Mouse (Mus musculus): ENCODE data around the gene Atcay.
A peak's percentile ranks its signal among the peaks of the same experiment; 100 is the strongest.
"Not testable (repeated sequence)": the region's sequence is repeated elsewhere in the genome, so short reads cannot be mapped to it uniquely, and the experiment has no call there.

Atcay gene

DNA sequence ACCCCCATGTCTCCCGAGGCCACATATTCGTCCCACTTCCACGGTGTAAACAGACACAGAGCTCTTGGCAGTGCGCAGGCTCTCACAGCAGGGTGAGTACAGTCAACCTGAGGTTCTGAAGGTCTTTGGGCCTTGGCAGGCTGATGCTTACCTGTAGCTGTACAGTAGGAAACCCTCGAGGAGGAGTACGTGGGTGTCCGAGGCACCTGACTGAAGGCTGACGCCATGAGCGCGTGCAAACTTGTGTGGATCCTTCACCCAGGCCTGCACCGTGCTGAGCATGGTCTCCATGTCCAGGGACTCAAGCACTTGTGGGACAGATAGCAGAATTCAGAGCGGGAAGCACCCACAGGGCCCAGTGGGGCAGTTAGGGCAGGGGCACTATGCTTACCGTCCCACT is 30.5 kb downstream of the Atcay start:
- DNase-seq (ENCODE audit: low spot score): no peak

DNA sequence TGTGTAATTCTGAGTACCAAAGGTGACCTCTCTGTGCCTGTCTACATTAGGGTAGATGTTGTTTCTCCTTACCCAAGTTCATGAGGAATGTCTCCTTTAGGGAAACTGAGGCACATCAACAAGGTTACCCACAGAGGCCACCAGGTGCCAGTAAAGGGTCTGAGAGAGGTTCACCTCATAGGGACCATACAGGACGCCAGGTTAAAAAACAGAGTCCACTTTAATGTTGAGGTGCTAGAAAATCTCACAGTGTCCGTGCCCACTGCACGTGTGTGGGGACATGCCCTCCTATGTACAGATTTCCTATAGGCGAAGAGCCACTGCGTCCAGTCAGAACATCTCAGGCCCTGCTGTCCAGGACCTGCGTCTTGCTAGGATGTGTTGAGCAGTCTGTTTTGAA is 31.6 kb downstream of the Atcay start:
- no peak for DNase-seq (ENCODE audit: low spot score)

GRCm38 (mm10) chr10:81198230-81198629 is 32.4 kb downstream of the Atcay start:
- peak; percentile 78 for DNase-seq (ENCODE audit: low spot score)

DNA sequence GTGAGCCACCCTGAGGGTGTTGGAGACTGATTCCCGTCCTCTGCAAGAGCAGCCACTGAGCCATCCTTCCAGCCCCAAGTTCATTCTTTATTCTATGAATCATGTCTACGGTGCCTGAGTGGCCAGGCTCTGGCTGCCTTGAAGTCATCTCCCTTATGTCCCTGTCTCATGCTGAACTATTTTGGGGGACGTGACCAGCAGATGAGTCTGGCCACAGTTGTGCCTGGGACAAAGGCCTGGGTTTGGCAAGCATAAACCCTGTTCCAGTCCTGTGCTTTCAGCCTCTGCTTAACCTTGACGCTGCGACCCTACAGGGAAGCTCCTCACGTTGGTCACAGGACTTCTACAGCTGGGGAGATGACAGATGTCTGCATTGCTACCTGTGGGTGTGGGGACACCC is 33.3 kb downstream of the Atcay start:
- no peak for DNase-seq (ENCODE audit: low spot score)

DNA sequence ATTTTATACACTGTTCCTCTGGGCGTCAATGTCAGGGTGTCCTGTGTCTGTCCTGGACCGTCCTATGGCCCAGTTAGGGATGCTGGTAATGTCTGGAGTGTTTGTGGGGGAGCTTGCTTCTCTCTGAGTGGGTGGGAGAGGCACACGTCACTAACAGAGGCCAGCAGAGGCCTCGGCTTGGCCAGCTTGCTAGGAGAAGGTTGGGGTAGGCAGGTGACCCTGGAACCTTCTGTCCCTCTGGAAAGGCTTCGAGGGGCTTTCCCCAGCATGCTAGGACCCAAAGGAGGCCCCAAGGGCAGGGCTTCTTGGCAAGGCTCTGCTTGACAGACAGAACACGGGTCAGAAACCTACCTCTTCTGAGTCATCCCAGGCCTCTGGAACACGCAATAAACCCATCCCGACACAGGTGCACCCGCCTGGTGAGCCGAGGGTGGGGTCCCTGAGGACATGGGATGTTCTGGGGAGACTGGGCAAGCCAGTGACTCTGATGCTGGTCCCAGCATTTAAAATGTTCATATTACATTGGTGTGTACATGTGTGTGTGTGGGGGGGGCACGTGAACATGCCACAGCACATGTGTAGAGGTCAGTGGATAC is 34.1 kb downstream of the Atcay start:
- no peak for DNase-seq (ENCODE audit: low spot score)

DNA sequence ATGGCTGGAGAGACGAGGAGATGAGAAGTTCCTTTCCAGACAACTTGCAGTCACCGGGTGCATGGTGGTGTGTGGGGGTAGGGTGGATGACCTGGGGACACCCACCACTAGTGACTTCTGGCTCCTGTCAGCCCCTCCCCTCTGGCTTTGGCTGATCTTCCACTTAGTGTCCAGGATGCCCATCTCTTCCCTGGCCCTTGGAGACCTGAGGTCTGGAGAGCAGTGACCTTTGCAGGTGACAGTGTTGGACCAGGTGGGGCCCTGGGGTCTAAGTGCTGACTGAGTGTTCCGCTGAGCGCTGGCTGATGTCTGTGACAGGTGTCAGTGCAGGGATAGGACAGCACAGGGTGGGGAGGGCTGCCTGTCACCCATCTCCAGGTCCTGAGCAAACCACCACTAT is 35.3 kb downstream of the Atcay start:
- no peak for DNase-seq (ENCODE audit: low spot score)

GRCm38 (mm10) chr10:81193991-81194774 is 36.5 kb downstream of the Atcay start:
- DNase-seq (ENCODE audit: low spot score): no peak

- no peak for DNase-seq (ENCODE audit: low spot score)
These were observed 37.6 kb downstream of the Atcay start for GRCm38 (mm10) chr10:81192968-81193501.

DNA sequence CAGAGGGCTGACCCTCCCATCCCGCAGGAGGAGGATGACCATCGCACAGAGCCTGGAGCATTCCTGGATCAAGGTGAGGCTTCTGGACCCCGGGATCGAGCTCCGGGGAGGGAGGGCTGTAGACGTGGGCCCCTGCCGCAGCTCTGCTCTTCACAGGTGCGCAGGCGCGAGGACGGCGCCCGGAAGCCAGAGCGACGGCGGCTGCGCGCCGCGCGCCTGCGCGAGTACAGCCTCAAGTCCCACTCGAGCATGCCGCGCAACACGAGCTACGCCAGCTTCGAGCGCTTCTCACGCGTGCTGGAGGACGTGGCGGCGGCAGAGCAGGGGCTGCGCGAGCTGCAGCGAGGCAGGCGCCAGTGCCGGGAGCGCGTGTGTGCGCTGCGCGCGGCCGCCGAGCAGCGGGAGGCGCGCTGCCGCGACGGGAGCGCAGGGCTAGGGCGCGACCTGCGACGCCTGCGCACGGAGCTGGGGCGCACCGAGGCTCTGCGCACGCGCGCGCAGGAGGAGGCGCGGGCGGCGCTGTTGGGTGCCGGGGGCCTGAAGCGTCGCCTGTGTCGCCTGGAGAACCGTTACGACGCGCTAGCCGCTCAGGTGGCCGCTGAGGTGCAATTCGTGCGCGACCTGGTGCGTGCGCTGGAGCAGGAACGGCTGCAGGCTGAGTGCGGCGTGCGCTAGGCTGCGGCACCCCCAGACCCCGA is 38.2 kb downstream of the Atcay start:
- DNase-seq (ENCODE audit: low spot score): peak; percentile 72

- DNase-seq (ENCODE audit: low spot score): no peak
These were observed 39.2 kb downstream of the Atcay start for GRCm38 (mm10) chr10:81191342-81191982.

GRCm38 (mm10) chr10:81190912-81191321 is 39.7 kb downstream of the Atcay start:
- DNase-seq (ENCODE audit: low spot score): no peak

DNA sequence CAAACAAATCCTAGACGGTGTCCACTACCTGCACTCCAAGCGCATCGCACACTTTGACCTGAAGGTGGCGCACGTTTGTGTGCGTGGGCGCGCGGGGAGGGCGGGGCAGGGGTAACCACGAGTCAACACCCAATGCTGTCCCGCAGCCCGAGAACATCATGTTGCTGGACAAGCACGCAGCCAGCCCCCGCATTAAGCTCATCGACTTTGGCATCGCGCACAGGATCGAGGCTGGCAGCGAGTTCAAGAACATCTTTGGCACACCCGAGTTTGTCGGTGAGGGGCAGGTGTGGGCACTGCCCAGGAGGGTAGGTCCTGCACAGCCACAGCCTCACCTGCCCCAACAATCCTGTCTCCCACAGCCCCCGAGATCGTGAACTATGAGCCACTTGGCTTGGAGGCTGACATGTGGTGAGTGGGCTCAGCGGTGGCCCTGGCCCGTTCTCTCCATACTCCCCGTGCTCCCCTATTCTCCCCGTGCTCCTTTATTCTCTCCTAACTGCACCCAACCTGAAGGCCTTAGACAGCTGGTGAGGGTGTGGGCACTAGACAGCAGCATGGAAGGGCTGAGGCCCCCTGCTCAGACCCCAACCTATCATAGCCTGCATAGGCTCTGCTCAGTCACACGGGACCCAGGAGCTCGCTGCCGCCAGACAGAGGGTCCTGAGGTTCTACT is 40.3 kb downstream of the Atcay start:
- DNase-seq (ENCODE audit: low spot score): no peak

- no peak for DNase-seq (ENCODE audit: low spot score)
These were observed 40.8 kb downstream of the Atcay start for GRCm38 (mm10) chr10:81189821-81190220.

DNA sequence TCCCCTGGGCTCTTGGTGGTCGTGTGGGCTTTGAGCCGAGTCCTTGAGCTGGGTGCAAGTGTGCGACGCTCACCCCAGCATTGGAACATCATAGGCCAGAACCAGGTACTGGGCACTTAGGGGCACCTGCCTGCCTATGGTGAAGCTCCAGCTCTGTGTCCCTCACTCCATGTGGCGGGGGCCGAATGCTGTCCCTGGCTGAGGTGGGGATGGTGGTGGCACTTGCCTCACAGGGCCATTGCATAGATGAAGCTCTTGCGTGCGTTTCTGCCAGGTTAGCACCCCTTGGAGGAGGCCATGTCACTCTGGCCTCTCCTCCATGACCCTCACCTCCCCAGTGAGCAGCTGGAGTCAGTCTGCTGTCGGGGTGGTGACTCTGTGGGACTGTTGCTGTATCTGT is 43.5 kb downstream of the Atcay start:
- no peak for DNase-seq (ENCODE audit: low spot score)

DNA sequence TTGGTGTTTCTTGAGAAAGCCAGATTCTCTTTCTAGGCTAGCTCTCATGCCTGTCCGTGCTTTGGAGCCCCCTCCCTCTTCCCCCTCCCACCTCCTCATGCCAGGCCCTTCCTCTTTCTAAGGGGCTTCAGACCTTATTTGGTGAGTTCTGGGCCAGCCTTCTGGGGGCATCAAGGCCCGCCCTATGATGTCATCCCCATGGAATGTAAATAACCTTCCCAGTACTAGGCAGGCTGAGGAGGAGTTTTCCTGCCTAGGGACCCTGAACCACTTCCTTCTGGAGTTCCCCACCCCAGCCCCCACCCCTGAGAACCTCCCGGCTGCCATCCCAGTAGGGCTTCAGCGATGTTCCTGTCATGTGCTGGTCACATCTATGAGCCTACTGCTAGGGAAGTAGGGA is 45.9 kb downstream of the Atcay start:
- no peak for DNase-seq (ENCODE audit: low spot score)

GRCm38 (mm10) chr10:81183805-81184204 is 46.8 kb downstream of the Atcay start, which contains the start of gene 4930442H23Rik:
TSS of gene 4930442H23Rik (minus strand) at chr10:81183849.
- DNase-seq (ENCODE audit: low spot score): no peak

DNA sequence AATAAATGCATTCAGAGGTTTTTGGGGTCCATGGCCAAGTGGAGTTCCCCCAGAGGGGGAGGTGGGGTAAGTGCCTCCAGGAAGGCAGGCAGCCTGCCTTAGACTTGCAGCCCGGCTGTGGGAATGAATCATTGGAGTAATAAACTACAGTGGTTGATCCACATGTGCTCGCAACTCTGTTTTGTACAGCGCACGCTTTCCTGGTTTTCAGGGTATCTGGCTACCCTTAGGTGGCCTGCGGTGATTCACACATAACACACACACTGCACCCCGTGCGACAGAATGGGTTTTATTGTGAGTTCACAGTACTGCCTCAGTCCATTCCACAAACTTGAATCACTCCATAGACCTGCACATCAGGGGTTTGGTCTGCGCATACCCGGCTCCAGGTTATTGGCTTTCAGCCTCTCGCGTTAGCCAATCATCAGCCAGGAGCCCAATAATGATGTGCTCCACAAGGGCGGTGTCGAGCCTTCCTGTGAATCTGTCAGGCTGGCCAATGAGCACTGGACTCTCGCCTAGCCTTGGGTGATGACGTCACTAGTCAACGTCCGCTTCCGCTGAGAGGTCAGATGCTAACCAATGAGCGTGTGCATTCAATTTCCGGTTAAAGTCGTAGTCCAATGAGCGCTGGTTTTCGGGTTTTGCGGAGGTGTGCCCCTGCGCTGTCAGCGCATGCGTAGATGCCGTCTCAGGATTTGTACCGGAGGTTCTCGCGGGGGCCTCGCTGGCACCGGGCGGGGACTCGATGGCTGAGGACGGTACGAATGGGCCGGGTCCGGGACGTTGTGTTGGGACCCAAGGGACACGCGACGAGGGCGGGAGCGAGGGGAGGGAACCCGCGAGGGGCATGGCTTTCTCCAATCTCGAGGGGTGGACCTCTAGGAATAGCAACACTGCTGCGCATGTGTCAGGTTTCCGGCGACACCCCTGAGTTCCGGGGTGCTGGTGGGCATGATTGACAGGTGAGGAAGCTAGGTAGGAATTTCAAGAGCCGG is 48.0 kb downstream of the Atcay start, which contains the start of gene Dapk3:
Dapk3 (plus strand) TSS at position 670 of the 998 bp plus-strand sequence.
- DNase-seq (ENCODE audit: low spot score): peak; percentile 99

DNA sequence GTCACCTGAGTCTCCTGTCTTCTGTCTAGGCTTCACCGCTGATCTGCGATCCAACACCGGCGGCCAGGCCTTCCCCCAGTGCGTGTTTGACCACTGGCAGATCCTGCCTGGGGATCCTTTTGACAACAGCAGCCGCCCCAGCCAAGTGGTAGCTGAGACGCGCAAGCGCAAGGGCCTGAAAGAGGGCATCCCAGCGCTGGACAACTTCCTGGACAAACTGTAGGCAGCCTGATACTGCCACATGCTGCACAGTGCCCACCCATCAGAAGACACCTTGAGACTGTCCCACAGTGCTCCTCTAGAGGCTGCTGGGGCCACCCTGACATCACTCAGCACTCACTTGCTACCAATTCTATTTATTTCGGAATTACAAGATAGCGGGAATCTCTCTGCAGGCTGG is 48.8 kb downstream of the Atcay start:
- DNase-seq (ENCODE audit: low spot score): not testable (repeated sequence)

- DNase-seq (ENCODE audit: low spot score): no peak
These were observed 49.7 kb downstream of the Atcay start for GRCm38 (mm10) chr10:81180946-81181345.
